Mouse (Mus musculus): ENCODE results near the gene Map1a.

The Map1a gene

GRCm38 (mm10) chr2:121308997-121309416 is 19.6 kb downstream of the Map1a start:
- in situ Hi-C loops (cut with MboI), result no loop called here

GRCm38 (mm10) chr2:121316278-121316677 is 26.9 kb downstream of the Map1a start:
- in situ Hi-C loops (cut with MboI), result no loop called here

GRCm38 (mm10) chr2:121323041-121323440 is 33.6 kb downstream of the Map1a start:
- in situ Hi-C loops (cut with MboI), result no loop called here

GRCm38 (mm10) chr2:121323693-121324470 is 34.5 kb downstream of the Map1a start:
- in situ Hi-C loops (cut with MboI), result no loop called here

GRCm38 (mm10) chr2:121329492-121329891 is 40.1 kb downstream of the Map1a start:
- in situ Hi-C loops (cut with MboI), result no loop called here

GRCm38 (mm10) chr2:121339057-121339456 is 49.7 kb downstream of the Map1a start:
- in situ Hi-C loops (cut with MboI), result no loop called here

- in situ Hi-C loops (cut with MboI), result no loop called here
Observed at GRCm38 (mm10) chr2:121353156-121353555, 63.8 kb downstream of the Map1a start.

- in situ Hi-C loops (cut with MboI), result no loop called here
Observed at GRCm38 (mm10) chr2:121354378-121354777, 65.0 kb downstream of the Map1a start.

GRCm38 (mm10) chr2:121354820-121355592 is 65.6 kb downstream of the Map1a start, which contains the start of gene Ppip5k1:
Gene Ppip5k1 (minus strand): TSS chr2:121355396.
- in situ Hi-C loops (cut with MboI), result no loop called here

- in situ Hi-C loops (cut with MboI), result no loop called here
Observed at GRCm38 (mm10) chr2:121357494-121357893, 68.1 kb downstream of the Map1a start, which contains the start of gene Ckmt1. Gene Ckmt1 (plus strand): TSS chr2:121357714.

- in situ Hi-C loops (cut with MboI), result no loop called here
Observed at GRCm38 (mm10) chr2:121357961-121358360, 68.6 kb downstream of the Map1a start.

- in situ Hi-C loops (cut with MboI), result no loop called here
Observed at GRCm38 (mm10) chr2:121358381-121358780, 69.0 kb downstream of the Map1a start.

- in situ Hi-C loops (cut with MboI), result no loop called here
Observed at GRCm38 (mm10) chr2:121359461-121359860, 70.1 kb downstream of the Map1a start.
